Mouse (Mus musculus): ENCODE data around the gene Cwc15. TPM values are rescaled to one million over a fixed set of nuclear protein-coding genes. Genes with fewer than 3 reads are reported as not detected.

Gene Cwc15
- polyA plus RNA-seq, 1 experiment = 65.6 TPM

DNA sequence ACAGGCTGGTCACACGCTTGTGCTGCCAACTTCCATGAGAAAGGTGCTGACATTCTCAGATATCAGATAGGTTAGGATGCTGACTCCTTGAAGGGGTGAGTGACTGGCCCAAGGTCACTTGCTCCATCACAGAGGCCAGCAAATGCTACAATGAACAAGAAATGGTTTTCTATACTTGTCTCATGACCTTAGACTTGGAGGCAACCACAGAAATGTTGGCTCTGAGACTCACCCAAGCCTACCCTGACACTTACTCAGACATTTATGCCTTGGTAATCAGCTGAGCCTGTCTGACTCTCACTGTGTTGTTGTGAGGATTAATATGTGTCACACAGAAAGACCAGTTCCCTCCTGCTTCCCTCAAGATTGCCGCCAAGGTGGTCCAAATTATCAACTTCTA lies 33.2 kb downstream of the Cwc15 start:
- Histone ChIP-seq H3K4me1 (ENCODE audit: control insufficient read depth, insufficient read depth, low read length) (no peaks in the 10 kb centered on the region), H3K4me3 (replicated peaks; ENCODE audit: control insufficient read depth, low read depth, low read length) (no peak overlapping the region), H3K27ac (ENCODE audit: control insufficient read depth, insufficient read depth, low read depth, low read length, poor library complexity) (no peak overlapping the region)
- WGBS = 83% methylated on average over 2 of the region's 2 CpGs
- no peak for TF ChIP-seq POLR2A (IDR thresholded peaks at IDR 0.05; ENCODE audit: borderline replicate concordance, control insufficient read depth, low read depth, low read length)
- no peak for TF ChIP-seq CTCF (IDR thresholded peaks at IDR 0.05; ENCODE audit: control insufficient read depth, insufficient read depth, low read length)

DNA sequence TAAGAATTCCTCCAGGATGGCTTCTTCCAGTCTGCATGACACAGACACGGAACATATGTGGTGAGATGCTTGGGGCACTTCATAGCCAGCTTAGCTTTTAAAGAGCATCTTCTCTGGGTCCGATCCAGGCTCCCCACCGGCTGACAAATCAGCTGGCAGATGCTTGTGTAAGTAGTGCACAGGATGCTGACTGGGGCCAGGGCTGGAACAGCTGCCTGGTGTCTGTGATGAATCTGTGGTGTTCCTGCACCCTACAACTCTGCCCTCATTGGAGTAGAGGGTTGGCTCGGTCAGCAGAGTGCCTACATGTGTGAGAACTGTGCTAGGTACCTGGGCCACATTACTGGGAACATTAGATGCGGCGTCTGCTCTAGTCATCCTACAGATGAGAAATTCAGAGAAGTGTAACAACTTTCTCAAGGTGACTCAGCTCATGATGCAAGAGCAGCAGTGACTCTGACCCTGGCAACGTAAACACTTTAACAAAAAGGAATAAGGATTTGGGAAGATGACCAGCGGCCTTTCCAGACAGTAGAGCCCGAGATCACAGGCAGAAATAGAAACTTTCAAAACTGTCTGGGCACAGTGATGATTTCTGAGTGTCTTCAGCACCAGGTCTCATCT lies 34.5 kb downstream of the Cwc15 start:
- Histone ChIP-seq H3K27ac (ENCODE audit: control insufficient read depth, insufficient read depth, low read depth, low read length, poor library complexity) (no peak overlapping the region), H3K4me3 (replicated peaks; ENCODE audit: control insufficient read depth, low read depth, low read length) (no peak overlapping the region), H3K4me1 (ENCODE audit: control insufficient read depth, insufficient read depth, low read length) (no peaks in the 10 kb centered on the region)
- 80% methylated on average over 9 of the region's 9 CpGs for WGBS
- TF ChIP-seq POLR2A (IDR thresholded peaks at IDR 0.05; ENCODE audit: borderline replicate concordance, control insufficient read depth, low read depth, low read length) = no peak
- TF ChIP-seq CTCF (IDR thresholded peaks at IDR 0.05; ENCODE audit: control insufficient read depth, insufficient read depth, low read length) = no peak

DNA sequence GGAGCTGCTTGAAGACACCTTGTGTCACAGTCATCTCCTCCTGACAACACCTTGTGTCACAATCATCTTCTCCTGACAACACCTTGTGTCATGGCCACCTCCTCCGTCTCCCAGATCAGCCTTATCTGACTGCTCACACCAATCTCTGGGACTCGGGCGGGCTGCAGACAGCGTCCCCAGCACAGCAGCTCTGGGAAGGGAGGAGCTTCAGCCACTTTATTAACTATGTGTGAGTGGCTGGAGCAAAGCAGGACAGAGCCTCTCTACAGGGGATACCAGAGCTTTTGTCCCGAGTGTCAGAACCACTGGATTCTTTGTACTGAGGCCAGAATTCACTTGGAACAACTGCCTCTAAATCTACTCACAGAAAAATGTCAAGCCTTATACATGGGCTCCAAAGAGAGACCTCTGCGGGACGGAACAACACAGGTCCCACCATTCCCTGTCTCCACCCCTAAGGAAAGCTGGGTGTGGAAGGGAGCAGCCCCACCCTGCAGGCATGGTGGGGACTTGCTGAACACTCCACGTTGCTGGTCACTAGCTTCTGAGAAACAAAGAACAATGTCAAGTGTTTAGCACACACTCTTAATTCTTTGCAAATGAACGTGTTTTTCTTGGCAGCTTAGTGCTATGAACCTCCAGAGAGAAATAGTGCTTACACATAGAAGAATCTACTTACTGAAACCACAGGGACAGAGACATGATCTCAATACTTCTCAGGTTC lies 43.8 kb downstream of the Cwc15 start:
- no peak overlapping the region for H3K4me3 ChIP-seq (replicated peaks; ENCODE audit: control insufficient read depth, low read depth, low read length)
- 62% methylated on average over 9 of the region's 9 CpGs for WGBS
- H3K27ac ChIP-seq (ENCODE audit: control insufficient read depth, insufficient read depth, low read depth, low read length, poor library complexity) = no peak overlapping the region
- H3K4me1 ChIP-seq (ENCODE audit: control insufficient read depth, insufficient read depth, low read length) = no peaks in the 10 kb centered on the region
- TF ChIP-seq POLR2A (IDR thresholded peaks at IDR 0.05; ENCODE audit: borderline replicate concordance, control insufficient read depth, low read depth, low read length) (no peak), CTCF (IDR thresholded peaks at IDR 0.05; ENCODE audit: control insufficient read depth, insufficient read depth, low read length) (no peak)

DNA sequence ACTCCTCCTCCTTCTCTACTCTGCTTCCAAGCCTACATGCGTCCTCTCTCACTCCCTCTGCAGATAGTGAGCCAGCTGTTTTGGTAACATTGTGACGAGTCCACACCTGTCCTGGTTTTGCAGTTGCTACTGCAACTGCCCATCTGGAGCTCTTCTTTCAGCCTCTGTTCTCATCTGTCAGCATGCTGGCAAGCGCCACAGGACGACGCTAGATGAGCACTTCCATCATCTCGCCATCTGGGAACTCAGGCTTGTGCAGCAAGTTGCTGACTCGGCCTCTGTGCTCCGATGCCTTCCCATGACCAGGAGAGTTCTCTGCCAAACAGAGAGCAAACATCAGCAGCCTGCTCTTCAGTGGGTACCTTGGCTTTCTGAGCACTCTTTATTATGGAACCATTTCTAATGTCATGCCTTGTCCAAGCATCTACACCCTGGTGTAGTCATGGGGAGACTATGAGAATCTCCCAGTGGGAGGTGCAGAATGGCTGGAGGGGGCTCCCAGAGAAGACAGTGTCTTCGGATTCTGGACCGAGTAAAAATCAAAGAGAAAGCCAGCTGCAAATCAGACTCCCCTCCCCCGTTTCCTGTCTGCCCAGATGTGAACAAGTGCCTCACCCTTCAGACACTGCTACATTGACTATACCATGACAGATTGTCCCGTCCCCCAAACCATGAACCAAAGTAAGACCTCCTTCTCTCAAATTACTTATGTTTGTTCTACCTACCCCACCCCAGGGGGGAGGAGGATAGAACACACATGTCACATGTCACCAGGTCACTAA lies 47.4 kb downstream of the Cwc15 start:
- 64% methylated on average over 12 of the region's 12 CpGs for WGBS
- TF ChIP-seq POLR2A (IDR thresholded peaks at IDR 0.05; ENCODE audit: borderline replicate concordance, control insufficient read depth, low read depth, low read length) (no peak), CTCF (IDR thresholded peaks at IDR 0.05; ENCODE audit: control insufficient read depth, insufficient read depth, low read length) (no peak)
- no peaks in the 10 kb centered on the region for H3K4me1 ChIP-seq (ENCODE audit: control insufficient read depth, insufficient read depth, low read length)
- no peak overlapping the region for H3K27ac ChIP-seq (ENCODE audit: control insufficient read depth, insufficient read depth, low read depth, low read length, poor library complexity)
- H3K4me3 ChIP-seq (replicated peaks; ENCODE audit: control insufficient read depth, low read depth, low read length) = no peak overlapping the region

DNA sequence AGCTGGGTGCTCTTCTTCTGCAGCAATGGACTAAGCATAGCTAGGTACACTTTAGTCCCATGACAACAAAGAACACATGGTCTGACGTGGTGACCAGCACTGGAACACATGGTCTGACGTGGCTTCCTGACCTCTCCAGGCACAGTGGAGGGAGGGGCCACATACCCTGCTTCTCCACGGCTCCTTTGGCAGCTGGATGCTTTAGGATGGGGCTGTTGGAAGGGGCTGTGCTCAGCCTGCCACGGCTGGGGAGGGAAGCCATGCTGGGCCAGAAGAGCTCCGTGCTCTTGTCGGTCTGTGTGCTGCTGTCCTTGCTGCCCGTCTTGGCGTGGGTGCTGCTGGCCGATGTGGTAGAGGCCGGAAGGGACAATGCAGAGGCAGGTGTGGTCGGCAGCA lies 47.9 kb downstream of the Cwc15 start:
- Histone ChIP-seq H3K4me3 (replicated peaks; ENCODE audit: control insufficient read depth, low read depth, low read length) (no peak overlapping the region), H3K4me1 (ENCODE audit: control insufficient read depth, insufficient read depth, low read length) (no peaks in the 10 kb centered on the region), H3K27ac (ENCODE audit: control insufficient read depth, insufficient read depth, low read depth, low read length, poor library complexity) (no peak overlapping the region)
- 61% methylated on average over 11 of the region's 11 CpGs for WGBS
- TF ChIP-seq POLR2A (IDR thresholded peaks at IDR 0.05; ENCODE audit: borderline replicate concordance, control insufficient read depth, low read depth, low read length) (no peak), CTCF (IDR thresholded peaks at IDR 0.05; ENCODE audit: control insufficient read depth, insufficient read depth, low read length) (no peak)

DNA sequence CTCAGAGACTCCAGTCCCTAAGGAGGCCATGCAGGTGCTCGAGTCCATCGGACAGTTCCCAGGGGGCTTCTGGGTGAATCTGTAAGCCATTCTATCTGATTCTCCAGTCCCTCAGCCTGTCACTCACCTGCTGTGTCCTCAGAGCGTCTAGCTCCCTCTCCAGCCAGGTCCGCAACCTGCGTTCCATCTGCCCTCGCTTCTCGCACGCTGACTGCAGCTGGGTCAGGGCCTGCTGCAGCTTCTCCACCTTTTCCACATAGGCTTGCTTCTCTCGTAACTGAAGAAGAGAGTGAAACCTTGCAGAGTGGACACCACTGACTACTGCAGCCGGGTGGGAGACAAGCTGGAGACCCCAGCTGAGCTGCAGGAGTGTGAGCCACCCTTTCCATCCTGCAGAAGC lies 57.9 kb downstream of the Cwc15 start:
- 82% methylated on average over 10 of the region's 10 CpGs for WGBS

DNA sequence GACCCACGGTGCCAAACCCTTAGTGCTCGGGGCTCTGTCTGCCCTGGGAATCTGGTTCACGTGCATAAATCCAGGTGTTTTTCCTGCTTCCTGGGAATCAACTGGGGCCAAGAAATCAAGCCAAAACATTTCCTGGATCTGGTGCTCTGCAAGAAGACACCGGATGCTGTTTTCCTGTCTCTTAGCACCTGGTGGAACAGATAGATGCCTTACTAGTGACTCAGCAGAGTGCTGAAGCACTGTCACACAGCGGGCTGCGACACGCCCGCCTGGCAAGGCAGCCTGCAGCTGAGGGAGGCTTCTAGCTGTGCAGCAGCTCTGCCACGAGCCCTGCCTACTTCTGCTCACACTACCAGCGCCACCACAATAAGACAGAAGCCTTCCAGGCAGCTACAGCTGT lies 59.0 kb downstream of the Cwc15 start:
- no peak overlapping the region for H3K27ac ChIP-seq (ENCODE audit: control insufficient read depth, insufficient read depth, low read depth, low read length, poor library complexity)
- no peaks in the 10 kb centered on the region for H3K4me1 ChIP-seq (ENCODE audit: control insufficient read depth, insufficient read depth, low read length)
- WGBS = 13% methylated on average over 10 of the region's 10 CpGs
- no peak overlapping the region for H3K4me3 ChIP-seq (replicated peaks; ENCODE audit: control insufficient read depth, low read depth, low read length)
- no peak for TF ChIP-seq POLR2A (IDR thresholded peaks at IDR 0.05; ENCODE audit: borderline replicate concordance, control insufficient read depth, low read depth, low read length)

More for the DNA sequence above, 57.9 kb downstream of the Cwc15 start:
- Histone ChIP-seq H3K27ac (ENCODE audit: control insufficient read depth, insufficient read depth, low read depth, low read length, poor library complexity) (no peak overlapping the region), H3K4me1 (ENCODE audit: control insufficient read depth, insufficient read depth, low read length) (no peaks in the 10 kb centered on the region), H3K4me3 (replicated peaks; ENCODE audit: control insufficient read depth, low read depth, low read length) (no peak overlapping the region)
- TF ChIP-seq CTCF (IDR thresholded peaks at IDR 0.05; ENCODE audit: control insufficient read depth, insufficient read depth, low read length) (no peak), POLR2A (IDR thresholded peaks at IDR 0.05; ENCODE audit: borderline replicate concordance, control insufficient read depth, low read depth, low read length) (no peak)

DNA sequence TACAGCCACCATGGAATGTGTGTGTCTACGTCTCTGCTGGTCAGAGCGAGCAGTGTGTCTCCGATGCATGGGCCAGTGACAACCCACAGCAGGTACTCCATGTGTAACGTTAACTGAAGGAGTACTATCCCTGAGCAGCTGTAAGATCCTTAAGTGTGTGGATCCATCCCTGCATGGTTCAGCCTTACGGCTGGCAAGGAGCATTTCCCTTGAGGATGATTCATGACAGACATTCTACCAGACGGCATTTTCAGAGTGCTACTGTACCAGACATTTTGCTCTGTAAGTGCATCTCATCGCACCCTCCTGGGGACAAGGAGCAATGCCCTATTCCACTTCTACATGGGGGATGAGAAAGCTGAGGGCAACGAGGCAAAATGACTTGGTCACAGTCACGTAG lies 59.6 kb downstream of the Cwc15 start:
- no peaks in the 10 kb centered on the region for H3K4me1 ChIP-seq (ENCODE audit: control insufficient read depth, insufficient read depth, low read length)
- WGBS = 82% methylated on average over 9 of the region's 9 CpGs
- no peak overlapping the region for H3K4me3 ChIP-seq (replicated peaks; ENCODE audit: control insufficient read depth, low read depth, low read length)
- no peak for TF ChIP-seq POLR2A (IDR thresholded peaks at IDR 0.05; ENCODE audit: borderline replicate concordance, control insufficient read depth, low read depth, low read length)
- TF ChIP-seq CTCF (IDR thresholded peaks at IDR 0.05; ENCODE audit: control insufficient read depth, insufficient read depth, low read length) = no peak
- H3K27ac ChIP-seq (ENCODE audit: control insufficient read depth, insufficient read depth, low read depth, low read length, poor library complexity) = no peak overlapping the region

Other genes with a start within 250 kb of the Cwc15 start
- 2.6 and 5.3 TPM in 2 replicates for gene Sesn3, start 225.6 kb upstream of the Cwc15 start, polyA plus RNA-seq (2011; ENCODE audit: insufficient read depth, insufficient read length, low replicate concordance, missing spikeins)
- gene Endod1, start 119.1 kb upstream of the Cwc15 start, polyA plus RNA-seq (2011; ENCODE audit: insufficient read depth, insufficient read length, low replicate concordance, missing spikeins) = 18.5 and 25.0 TPM in 2 replicates
- not detected in 2 replicates for gene Kdm4d, start 135 bp upstream of the Cwc15 start, polyA plus RNA-seq (2011; ENCODE audit: insufficient read depth, insufficient read length, low replicate concordance, missing spikeins)
- 2.7 and 2.9 TPM in 2 replicates for gene Amotl1, start 144.4 kb downstream of the Cwc15 start, polyA plus RNA-seq (2011; ENCODE audit: insufficient read depth, insufficient read length, low replicate concordance, missing spikeins)
- 3.5 and 8.3 TPM in 2 replicates for gene Piwil4, start 240.1 kb downstream of the Cwc15 start, polyA plus RNA-seq (2011; ENCODE audit: insufficient read depth, insufficient read length, low replicate concordance, missing spikeins)